Mouse (Mus musculus) bone marrow, adult 2 months (tissue): ENCODE data around the gene Scoc. TPM values are rescaled to one million over a fixed set of nuclear protein-coding genes. Genes with fewer than 3 reads are reported as not detected.

ENCODE experiments used
- H3K27ac ChIP-seq: fragments of 200-500 bp; 2 replicates; pipeline ENCODE4 v1.5.1; 2012; ENCODE audit warnings: low read depth, mild to moderate bottlenecking, control low read depth, inconsistent platforms, low read length; ENCODE audit not compliant: control insufficient read depth, poor library complexity, insufficient read depth
- H3K4me1 ChIP-seq: fragments of 200-500 bp; 2 replicates; pipeline ENCODE4 v1.6.1; 2011; ENCODE audit warnings: low read length; ENCODE audit not compliant: control insufficient read depth, insufficient read depth
- H3K4me3 ChIP-seq: fragments of 200-500 bp; replicated peaks from 2 replicates; pipeline ENCODE3; 2011; ENCODE audit warnings: mild to moderate bottlenecking, low read depth, low read length, control low read depth; ENCODE audit not compliant: control insufficient read depth
- CTCF ChIP-seq: fragments of 200-500 bp; IDR thresholded peaks from 2 replicates; pipeline ENCODE4 v1.5.1; 2011; ENCODE audit warnings: low read length, control low read depth; ENCODE audit not compliant: control insufficient read depth, insufficient read depth
- POLR2A ChIP-seq: fragments of 200-500 bp; IDR thresholded peaks from 2 replicates; pipeline ENCODE4 v1.6.1; 2011; ENCODE audit warnings: low read depth, mild to moderate bottlenecking, control low read depth, low read length, borderline replicate concordance; ENCODE audit not compliant: control insufficient read depth
- WGBS: fragments of 180-500 bp; shearing (Covaris S2); methylation state at CpG from one replicate; pipeline ENCODE4 v1.1.7; 2018; 5-methylcytosine and 5-hydroxymethylcytosine counted together
- polyA plus RNA-seq: library from polyadenylated mRNA; stranded (reverse); fragments of >200 nt; gene quantifications from 2 replicates; pipeline ENCODE4 v1.2.4, GENCODE M21; 2011; ENCODE audit warnings: low replicate concordance; ENCODE audit not compliant: missing spikeins, insufficient read depth, insufficient read length

Gene Scoc
- polyA plus RNA-seq, 1 experiment, result 34.0 TPM

DNA sequence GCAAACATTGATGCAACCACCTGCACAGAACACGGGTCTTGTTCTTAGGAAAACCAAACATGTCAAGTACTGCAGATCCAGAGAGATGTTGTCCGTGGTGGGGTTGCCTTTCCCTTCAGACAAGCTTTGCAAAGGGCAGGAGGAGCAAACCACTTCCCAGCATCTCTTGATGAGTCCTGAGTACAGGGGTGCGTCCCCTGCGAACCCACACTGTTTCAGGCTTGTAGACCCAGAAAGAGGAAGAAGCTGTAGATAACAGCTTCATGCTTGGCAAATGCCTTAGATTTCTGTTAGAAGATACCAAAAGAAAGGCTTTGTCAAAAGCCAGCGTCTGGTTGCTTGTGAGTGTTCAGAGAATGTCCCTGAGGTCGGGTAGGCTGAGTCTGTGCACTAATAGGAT is 40.2 kb downstream of the Scoc start:
- WGBS, result 27% methylated on average over 6 of the region's 6 CpGs
- Histone ChIP-seq H3K4me3 (peak overlapping the region; percentile 24), H3K4me1 (peaks cover 4% of the 10 kb centered on the region), H3K27ac (no peak overlapping the region)
- no peak for TF ChIP-seq POLR2A
- no peak for TF ChIP-seq CTCF

DNA sequence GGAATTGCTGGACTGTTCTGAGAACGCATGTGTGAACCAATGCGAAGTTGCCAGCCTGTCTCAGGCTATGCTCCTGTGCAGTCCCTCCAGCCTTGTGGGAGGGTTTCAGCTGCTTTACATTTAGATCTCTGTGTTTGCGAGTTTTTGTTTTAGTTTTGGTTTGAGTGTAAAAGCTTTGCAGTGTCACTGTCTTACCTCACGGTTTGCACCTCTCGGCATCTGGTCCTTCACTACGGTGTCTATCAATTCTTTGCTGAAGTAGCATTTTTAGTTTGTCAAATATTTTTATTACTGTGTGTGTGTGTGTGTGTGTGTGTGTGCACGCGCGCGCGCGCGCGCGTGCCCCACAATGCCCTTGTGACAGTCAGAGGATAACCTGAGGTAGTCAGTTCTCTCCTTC is 41.3 kb downstream of the Scoc start:
- Histone ChIP-seq H3K4me3 (no peak overlapping the region), H3K27ac (no peak overlapping the region), H3K4me1 (peaks cover under 1% of the 10 kb centered on the region)
- TF ChIP-seq POLR2A (no peak), CTCF (no peak)
- WGBS, result 98% methylated on average over 15 of the region's 15 CpGs

DNA sequence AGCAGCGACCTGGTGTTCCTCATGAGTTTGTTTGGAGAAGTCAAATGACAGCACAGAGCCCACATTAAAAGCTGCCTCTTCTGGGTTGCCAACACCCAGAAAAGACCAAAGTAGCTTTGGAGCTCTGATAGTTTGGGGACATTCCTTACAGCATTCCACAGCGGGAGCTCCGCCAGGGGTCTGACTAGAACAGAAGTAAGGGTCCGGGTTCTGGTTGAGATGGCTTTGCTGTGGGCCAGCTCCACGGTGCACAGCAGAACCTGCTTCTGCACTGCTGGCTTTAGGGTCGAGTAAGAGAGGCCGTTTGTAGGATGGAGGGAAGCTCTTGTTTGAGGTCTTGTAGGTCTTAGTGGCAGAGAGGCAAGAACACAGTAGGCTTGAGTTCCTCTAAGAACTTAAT is 49.7 kb downstream of the Scoc start:
- Histone ChIP-seq H3K4me3 (no peak overlapping the region), H3K4me1 (no peaks in the 10 kb centered on the region), H3K27ac (no peak overlapping the region)
- no peak for TF ChIP-seq POLR2A
- WGBS, result 83% methylated on average over 7 of the region's 7 CpGs

DNA sequence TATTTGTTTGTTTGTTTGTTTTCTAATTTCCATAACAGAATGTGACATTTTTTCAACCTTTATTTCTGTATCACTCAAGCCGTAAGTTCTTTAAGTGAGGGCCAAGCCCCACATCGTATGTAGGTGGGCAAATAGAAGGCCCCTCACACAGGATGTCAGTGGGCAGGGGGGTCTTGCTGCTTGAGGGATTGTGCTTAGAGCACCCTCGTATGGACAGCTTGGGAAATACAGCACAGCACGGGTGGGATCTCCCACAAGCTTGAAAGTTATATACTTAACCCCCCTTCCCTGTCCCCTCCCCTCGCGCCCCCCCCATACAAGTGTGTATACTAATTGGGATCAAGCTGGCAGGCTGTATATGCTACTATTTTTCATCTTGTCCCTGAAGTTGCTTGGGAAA is 51.4 kb downstream of the Scoc start:
- H3K27ac ChIP-seq, result no peak overlapping the region
- TF ChIP-seq CTCF (no peak), POLR2A (no peak)
- WGBS, result 52% methylated on average over 6 of the region's 6 CpGs
- no peaks in the 10 kb centered on the region for H3K4me1 ChIP-seq
- H3K4me3 ChIP-seq, result no peak overlapping the region

DNA sequence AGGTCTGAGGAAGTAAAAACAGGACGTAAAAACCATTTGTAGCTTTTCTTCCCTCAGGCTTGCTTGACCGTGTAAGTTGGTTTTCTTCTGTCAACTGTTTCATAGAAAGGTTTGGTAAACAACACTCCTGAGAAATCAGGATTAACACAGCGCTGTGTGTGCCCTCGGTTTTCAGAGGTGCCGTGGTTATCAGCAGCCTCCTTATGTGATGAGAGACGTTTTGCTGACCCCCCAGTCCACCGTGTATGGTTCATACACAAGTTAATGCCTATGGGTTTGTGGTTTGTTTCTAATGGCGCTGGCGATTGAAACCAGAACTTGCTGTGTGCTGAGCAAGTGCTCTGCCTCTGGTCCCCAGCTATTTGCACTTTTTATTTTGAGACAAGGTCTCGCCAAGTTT is 52.6 kb downstream of the Scoc start:
- Histone ChIP-seq H3K27ac (no peak overlapping the region), H3K4me1 (no peaks in the 10 kb centered on the region), H3K4me3 (no peak overlapping the region)
- 37% methylated on average over 10 of the region's 10 CpGs for WGBS
- TF ChIP-seq CTCF (no peak), POLR2A (no peak)

DNA sequence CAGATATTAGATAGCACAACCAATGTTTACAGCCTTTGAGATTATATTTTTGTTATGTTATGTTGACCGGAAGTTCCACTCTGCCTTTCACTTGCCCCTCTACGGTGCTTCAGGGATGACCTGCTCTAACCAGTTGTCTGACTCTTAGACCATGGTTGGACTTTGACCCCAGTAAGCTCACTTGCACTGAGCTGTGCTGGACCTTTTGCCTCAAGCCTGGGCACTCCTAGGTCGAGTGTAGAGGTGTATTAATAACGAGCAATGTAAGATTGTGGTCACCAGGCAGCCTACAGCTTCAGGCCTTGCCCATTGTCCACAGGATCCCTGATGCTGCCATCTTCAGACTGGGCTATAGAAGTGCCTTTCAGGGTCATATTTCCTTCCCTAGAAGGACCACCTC is 60.5 kb downstream of the Scoc start:
- Histone ChIP-seq H3K4me3 (no peak overlapping the region), H3K27ac (no peak overlapping the region), H3K4me1 (no peaks in the 10 kb centered on the region)
- TF ChIP-seq POLR2A (no peak), CTCF (no peak)
- 76% methylated on average over 4 of the region's 4 CpGs for WGBS

DNA sequence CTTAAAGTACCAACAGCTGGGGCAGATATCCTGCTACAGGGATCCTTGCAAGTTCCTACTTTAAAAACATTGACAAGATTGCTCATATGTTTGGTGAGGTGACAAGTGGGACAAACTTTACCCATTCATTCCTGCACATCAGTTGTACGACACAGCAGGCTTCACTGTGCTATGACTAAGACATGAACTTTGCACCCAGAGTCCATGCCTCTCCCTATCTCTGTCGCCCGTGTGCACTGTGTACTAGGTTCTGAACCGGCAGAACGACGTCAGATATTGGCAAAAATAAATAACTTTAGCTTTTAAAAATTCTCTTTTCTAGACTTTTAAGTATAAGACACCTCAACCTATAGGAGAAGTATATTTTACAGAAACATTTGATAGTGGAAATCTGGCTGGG is 61.5 kb downstream of the Scoc start:
- no peaks in the 10 kb centered on the region for H3K4me1 ChIP-seq
- H3K4me3 ChIP-seq, result no peak overlapping the region
- no peak overlapping the region for H3K27ac ChIP-seq
- TF ChIP-seq CTCF (no peak), POLR2A (no peak)
- 87% methylated on average over 6 of the region's 6 CpGs for WGBS

DNA sequence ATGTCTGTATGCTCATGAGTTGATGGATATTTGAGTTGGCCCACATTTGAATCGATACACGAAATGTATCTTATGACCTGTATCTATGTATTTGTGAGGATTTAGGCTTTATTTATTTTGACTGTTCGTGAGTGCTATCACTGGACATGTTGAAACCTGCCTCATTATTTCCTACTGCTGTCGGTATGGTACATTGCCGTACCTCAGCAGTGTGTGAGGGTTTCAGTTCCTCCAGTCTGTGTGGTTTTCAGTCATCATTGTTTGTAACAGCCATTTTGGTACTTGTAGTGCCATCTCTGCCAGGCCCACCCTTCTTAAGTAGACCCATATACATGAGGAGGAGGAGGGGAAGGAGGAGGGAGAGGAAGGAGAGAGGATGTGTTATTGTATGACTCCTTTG is 63.9 kb downstream of the Scoc start:
- Histone ChIP-seq H3K4me3 (no peak overlapping the region), H3K4me1 (no peaks in the 10 kb centered on the region), H3K27ac (no peak overlapping the region)
- 77% methylated on average over 5 of the region's 5 CpGs for WGBS
- TF ChIP-seq CTCF (no peak), POLR2A (no peak)

DNA sequence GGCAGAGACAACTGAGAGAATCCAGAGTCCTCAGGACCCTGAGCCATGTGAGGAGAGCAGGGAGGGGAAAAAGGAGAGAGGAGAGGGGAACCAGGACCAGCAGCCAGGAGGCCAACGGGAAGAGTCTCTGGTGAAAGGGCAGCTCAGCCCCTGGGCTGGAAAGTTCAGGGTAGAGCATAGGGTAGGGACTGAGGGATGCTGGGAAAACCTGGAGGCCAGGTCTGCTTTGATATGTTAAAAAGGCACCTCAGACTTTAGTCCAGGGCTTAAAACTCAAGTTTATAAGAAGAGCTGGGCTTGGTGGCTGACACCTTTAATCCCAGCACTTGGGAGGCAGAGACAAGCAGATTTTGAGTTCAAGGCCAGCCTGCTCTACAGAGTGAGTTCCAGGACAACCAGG is 65.7 kb downstream of the Scoc start:
- H3K27ac ChIP-seq, result no peak overlapping the region
- H3K4me3 ChIP-seq, result no peak overlapping the region
- 86% methylated on average over 1 of the region's 1 CpGs for WGBS
- no peak for TF ChIP-seq POLR2A
- TF ChIP-seq CTCF, result no peak
- no peaks in the 10 kb centered on the region for H3K4me1 ChIP-seq

DNA sequence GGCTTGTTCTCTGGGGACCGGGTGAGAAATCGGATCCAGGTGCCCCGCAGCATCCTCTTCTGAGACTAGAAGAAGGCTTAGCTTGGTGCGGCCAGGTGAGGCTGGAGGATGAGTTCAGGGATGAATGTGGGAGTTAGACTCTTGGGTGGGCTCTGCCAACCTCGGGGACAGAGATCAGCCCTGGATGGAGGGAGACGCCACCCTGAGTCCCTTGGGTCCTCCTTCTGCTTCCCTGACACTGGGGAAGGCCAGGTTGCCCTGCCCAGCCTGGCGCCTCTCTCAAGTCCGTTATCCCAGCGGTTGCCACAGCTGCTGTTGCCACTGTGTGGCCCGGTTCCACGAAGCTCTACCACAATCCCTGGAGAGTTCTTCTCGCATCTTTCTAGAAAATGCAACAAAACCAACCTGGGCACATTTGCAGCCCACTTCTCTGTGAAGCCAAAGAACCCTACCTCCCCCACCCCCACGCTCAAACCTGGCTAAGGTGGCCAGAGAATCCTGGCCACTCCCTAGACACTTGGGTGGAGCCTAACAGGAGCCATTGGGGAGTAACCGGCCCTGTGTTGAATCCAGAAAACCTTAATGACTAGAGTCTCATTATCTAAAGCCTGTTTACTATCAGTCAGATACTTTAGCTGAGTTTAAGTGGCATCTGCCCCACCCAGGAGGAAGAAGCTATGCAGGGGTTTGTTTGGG is 68.0 kb downstream of the Scoc start:
- Histone ChIP-seq H3K4me3 (peak overlapping the region; percentile 25), H3K4me1 (no peaks in the 10 kb centered on the region), H3K27ac (no peak overlapping the region)
- no peak for TF ChIP-seq CTCF
- no peak for TF ChIP-seq POLR2A
- WGBS, result 17% methylated on average over 14 of the region's 14 CpGs
